Mouse (Mus musculus) right cerebral cortex, postnatal 25 days (tissue): ENCODE measurements around the gene Troap.

Source experiments
- DNase-seq: peaks from one replicate; pipeline ENCODE4 v3.0.0; 2022

The Troap gene

GRCm38 (mm10) chr15:99087253-99088075 is 13.1 kb downstream of the Troap start, which contains the start of gene C1ql4:
Gene C1ql4, minus strand, starts transcription at chr15:99087817.
- DNase-seq, result no peak

GRCm38 (mm10) chr15:99088292-99088691 is 13.9 kb downstream of the Troap start:
- peak; percentile 47 for DNase-seq

DNA sequence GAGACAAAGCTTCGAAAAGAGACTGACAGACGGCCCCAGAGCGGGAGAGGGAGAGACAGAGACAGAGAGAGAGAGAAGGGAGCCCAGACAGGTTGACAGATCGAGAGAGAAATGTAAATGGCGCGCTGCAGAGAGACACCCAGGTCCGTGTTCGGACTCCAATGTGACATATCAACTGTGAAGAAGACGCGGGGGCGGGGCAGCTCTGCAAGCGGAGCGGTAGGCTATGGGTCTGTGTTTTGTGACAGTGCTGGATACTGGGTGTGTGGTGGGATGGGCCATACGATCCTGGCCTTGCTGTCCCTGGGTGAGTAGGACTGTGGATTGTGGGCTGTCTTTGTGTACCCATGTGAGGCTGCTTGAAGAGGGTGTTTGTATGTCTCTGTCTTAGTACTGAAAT is 14.7 kb downstream of the Troap start:
- no peak for DNase-seq

DNA sequence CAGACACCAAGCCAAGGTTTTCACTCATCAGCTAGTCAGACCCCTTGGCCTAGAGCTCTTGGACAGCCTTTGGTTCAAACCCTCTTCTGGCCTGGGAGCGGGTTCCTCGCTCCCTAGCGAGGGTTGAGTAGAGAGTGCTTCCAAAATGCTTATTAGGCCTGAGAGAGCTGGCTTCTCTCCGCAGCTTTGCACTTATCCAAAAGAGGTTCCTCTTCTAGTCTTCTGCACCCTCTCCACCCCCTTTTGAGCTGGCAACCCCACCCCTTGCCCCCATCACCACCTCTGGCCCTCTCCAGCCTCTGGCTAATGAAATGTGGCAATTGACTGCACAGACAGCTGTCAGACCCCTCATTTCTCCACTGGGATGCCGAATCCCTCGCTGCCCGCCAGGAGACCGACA is 18.5 kb downstream of the Troap start, which contains the start of gene Dnajc22:
Dnajc22 (plus strand) TSS at position 301 of the 400 bp plus-strand sequence.
- no peak for DNase-seq

GRCm38 (mm10) chr15:99093291-99094258 is 19.2 kb downstream of the Troap start:
- DNase-seq, result no peak

DNA sequence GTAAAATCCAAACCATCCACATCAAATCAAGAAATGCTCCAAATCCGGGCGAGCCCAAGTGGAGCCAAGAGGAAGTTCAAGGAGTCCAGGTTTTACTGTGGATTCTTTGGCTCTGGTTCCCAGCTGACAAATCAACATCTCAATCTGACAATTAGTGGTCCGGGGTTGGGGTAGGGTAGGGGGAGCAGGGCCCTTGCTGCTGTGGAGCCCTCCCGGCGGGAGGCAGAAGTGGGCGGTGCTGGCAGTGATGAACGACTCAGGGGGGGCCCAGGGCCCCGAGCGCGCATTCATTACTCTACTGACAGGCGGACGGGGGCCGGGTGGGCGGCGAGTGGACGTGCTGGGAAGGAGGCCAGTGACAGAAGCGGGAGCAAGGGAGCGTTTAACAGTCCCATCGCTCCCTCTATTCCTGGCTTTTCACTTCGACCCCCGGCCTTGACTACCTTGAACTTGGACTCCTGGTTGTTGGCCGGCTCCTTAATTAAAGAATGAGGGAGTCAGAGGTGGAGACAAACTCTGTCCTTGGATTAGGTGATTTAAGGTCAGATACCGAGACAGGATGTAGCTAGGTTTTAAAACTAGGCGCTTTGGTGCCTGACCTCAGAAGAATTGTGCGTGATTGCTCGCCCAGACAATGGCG is 20.4 kb downstream of the Troap start:
- DNase-seq, result no peak

- DNase-seq, result no peak
These were observed 21.0 kb downstream of the Troap start for GRCm38 (mm10) chr15:99095356-99095755.

GRCm38 (mm10) chr15:99096061-99096793 is 21.9 kb downstream of the Troap start:
- DNase-seq, result no peak

- peak; percentile 21 for DNase-seq
These were observed 22.6 kb downstream of the Troap start for GRCm38 (mm10) chr15:99096831-99097500.

DNA sequence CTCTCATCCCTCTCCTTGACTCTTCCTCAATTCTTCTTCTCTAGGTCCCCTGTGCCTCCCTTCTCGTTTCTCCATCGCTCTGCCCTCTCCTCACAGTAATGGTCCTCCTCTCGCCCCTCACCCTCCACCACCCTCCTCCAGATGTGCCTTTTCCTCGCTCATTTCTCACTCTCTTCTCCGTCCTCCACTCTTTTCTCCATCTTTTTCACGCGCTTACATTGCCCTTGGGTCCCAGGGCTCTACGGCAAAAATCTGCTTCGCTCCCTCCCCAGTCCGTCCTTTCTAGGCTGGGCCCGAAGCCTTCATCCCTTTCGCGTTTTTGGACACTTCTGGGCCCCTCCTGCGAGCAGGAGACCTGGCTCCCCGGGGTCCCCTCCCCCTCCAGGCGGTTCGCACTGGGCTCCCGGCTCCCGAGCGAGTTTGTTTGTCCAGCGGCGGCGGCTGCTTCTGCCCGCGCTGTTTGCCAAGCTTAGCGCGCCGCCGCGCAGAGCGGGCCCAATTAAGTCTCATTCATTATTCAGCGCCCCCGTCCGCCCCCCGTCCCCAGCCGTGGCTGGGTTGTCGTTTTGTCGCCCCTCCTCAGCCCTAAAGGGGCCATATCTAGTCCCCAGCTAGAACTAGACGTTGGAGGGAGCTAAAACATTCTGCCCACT is 23.6 kb downstream of the Troap start:
- DNase-seq, result peak; percentile 17

GRCm38 (mm10) chr15:99098493-99098861 is 24.1 kb downstream of the Troap start:
- no peak for DNase-seq

DNA sequence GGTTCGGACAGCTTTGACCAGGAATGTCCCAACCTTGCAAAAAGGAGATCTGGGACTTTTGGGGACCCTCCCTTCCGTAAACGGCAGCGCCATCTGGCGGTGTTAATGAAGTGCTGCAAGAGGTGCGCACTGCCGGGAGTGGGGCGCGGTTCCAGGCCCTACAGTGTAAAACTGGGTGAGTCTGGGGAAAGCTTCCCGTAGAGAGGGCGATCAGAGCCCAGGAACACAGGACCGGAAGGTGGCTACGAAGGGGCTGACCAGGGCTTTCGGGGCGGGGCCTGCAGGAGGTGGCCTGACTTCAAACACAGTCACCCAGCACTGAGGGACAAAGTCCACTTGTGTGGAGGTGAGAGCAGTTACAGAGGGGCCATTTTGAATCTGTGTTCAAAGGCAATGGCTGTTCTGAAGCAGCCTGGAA is 24.8 kb downstream of the Troap start:
- DNase-seq, result peak; percentile 26

DNA sequence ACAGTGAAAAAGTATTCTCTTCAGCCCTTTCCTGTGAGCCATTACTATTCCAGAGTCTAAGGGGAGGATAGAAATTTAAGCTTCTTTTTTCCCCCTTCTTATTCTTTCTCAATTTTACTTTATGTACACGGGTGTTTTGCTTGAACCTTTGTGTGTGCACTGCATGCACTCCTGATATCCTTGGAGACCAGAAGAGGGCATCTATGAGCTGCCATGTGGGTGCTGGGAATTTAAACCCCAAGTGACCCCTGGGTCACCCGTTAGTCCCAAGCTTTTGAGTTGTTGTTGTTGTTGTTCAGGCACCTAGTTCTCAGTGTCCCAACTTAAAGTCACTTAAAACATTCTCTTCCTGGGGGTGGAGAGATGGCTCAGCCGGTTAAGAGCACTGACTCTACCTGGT is 25.6 kb downstream of the Troap start:
- DNase-seq, result no peak

DNA sequence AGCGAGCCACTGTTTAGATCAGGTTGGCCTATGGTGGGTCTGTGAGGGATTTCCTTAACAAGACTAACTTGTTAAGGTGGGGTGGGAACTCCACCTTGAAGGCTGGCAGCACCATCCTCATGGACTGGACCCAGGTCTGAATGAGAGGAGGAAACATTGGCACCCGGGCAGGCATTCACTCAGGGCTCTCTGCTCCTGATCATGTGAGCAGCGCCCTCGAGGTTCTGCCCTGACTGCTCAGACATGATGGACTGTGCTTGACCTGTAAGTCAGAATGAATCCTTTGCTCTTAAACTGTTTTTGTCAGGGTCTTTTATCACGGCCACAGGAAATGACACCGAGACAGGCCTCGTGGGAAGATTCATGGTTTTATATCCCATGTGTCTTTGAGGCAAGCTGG is 30.9 kb downstream of the Troap start:
- no peak for DNase-seq

DNA sequence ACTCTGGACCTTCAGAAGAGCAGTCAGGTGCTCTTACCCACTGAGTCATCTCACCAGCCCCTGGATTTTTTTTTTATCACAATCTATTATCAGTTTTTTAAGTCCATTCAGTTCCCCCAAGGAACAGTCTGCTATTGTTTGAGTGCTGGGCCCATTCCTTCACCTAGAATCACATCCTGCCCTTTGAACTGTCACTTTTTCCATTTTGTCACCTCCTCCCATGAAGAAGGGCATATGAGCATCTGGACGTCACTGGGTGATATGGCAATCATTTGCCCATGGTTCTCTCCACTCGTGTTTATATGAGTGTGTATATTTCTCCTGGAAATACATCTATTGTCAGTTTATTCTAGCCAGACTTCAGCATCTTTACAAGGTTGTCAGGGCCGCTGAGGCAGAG is 33.5 kb downstream of the Troap start:
- no peak for DNase-seq

DNA sequence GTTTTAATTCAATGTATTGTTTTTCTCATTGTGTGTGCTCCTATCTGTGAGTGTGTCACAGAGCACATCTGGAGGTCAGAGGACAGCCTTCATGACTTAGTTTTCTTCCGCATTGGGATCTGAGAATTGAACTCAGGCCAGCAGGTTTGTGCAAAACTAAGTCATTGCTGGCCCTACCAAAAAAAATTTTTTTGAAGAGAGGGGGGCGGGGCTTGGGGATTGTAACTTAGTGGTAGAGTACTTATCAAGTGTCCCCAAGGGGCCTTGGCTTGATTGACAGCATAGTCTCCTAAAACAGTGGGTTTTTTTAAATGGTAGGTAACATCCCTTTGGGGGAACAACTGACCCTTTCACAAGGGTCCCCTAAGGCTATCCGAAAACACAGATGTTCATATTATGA is 36.8 kb downstream of the Troap start:
- no peak for DNase-seq

GRCm38 (mm10) chr15:99111809-99112208 is 37.4 kb downstream of the Troap start:
- no peak for DNase-seq

- no peak for DNase-seq
These were observed 38.5 kb downstream of the Troap start for GRCm38 (mm10) chr15:99112843-99113395.

DNA sequence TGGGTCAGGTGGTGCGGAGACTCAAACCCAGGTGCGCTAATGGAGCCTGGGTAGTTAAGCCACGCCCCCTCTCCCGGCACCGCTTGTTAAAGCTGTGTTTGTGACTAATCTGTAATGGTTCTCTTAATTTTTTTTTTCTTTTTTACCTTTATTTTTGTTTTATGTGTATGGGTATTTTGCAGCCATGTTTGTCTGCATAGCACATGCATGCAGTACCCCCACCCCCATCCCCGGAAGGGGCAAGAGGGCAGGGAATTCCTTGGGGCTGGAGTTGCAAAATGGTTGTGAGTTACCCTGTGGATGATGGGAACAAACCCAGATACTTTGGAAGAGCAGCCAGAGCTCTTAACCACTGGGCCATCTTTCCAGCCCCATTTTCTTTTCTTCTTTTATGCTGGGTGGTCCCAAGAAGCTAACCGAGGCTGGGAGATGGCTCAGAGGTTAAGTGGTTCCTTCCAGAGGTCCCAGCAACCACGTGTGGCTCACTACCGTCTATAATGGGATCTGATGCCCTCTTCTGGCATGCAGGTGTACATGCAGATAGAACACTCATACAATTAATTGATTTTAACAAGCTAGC is 39.1 kb downstream of the Troap start:
- DNase-seq, result no peak

GRCm38 (mm10) chr15:99114312-99115064 is 40.1 kb downstream of the Troap start:
- DNase-seq, result no peak
